Mouse (Mus musculus) olfactory bulb, adult 2 months (tissue): Measurements from ENCODE around the gene Rab11a.

Experiments
- CTCF ChIP-seq: fragments of 200-500 bp; IDR thresholded peaks from 2 replicates; pipeline ENCODE4 v1.5.1; 2012; ENCODE audit warnings: low read depth, mild to moderate bottlenecking, low read length, moderate library complexity; ENCODE audit not compliant: insufficient read depth
- POLR2A ChIP-seq: fragments of 200-500 bp; IDR thresholded peaks from 2 replicates; pipeline ENCODE4 v1.6.1; 2012; ENCODE audit warnings: mild to moderate bottlenecking, low read depth, low read length, moderate library complexity; ENCODE audit not compliant: insufficient read depth

GRCm38 (mm10) chr9:64703420-64703965, 34.1 kb downstream of the Rab11a start:
- TF ChIP-seq POLR2A (no peak), CTCF (no peak)
